7 mouse cellular contexts compared by ENCODE assay signal in genomic region chr8:123858574-123858940, GRCm38 (mm10). TPM values are rescaled to one million over a fixed set of nuclear protein-coding genes. Genes with fewer than 3 reads are reported as not detected.
DNase-seq lines count a peak whose midpoint lies in the region; ATAC-seq and TF ChIP-seq lines count a peak whose summit lies in the region.

No protein-coding gene starts in this region.

- no peak for TF ChIP-seq CTCF in C2C12 (IDR thresholded peaks at IDR 0.05; ENCODE audit: control insufficient read depth, insufficient read depth, insufficient read length)
- TF ChIP-seq CTCF in E14TG2a.4 (conservative IDR thresholded peaks at IDR 0.05; ENCODE audit: low read length) = no peak
- TF ChIP-seq CTCF in embryonic fibroblast, embryonic 13.5 days (IDR thresholded peaks at IDR 0.05; ENCODE audit: borderline replicate concordance, insufficient read depth, low read length) = no peak

- peaks cover 11% of the 10 kb centered on the region for H3K79me2 ChIP-seq in C2C12 (ENCODE audit: control insufficient read depth, insufficient read depth)

- H3K27me3 ChIP-seq in C2C12 (ENCODE audit: control insufficient read depth, insufficient read depth, insufficient read length) (no peaks in the 10 kb centered on the region), E14TG2a.4 (ENCODE audit: insufficient read depth, low read length) (peaks cover 33% of the 10 kb centered on the region)
- peaks cover 9% of the 10 kb centered on the region; the same call in 1 of the 2 replicates for H3K27me3 ChIP-seq in intestine, embryonic 16.5 days (replicated peaks; ENCODE audit: control insufficient read depth, insufficient read depth, low read length)
- H3K27me3 ChIP-seq in megakaryocyte, embryonic 14.5 days (replicated peaks) = peaks cover 30% of the 10 kb centered on the region

- peak overlapping the region; percentile 86 for H3K9ac ChIP-seq in intestine, embryonic 16.5 days (ENCODE audit: low read depth, low read length)

- H3K9me3 ChIP-seq in E14TG2a.4 (ENCODE audit: low read length) = 0 out of 2 replicates have a peak, but pooled peaks cover 3% of the 10 kb centered on the region
- H3K9me3 ChIP-seq in intestine, embryonic 16.5 days (ENCODE audit: control insufficient read depth, low read length) = no peaks in the 10 kb centered on the region
- H3K9me3 ChIP-seq in megakaryocyte, embryonic 14.5 days = peaks cover 14% of the 10 kb centered on the region

- H3ac ChIP-seq in C2C12 (ENCODE audit: control insufficient read depth, insufficient read length, low read depth) = peak overlapping the region; percentile 78

- H3K4me3 ChIP-seq in C2C12 (ENCODE audit: insufficient read depth, poor library complexity, severe bottlenecking) (peak overlapping the region; percentile 72), E14TG2a.4 (replicated peaks; ENCODE audit: low read length) (peak overlapping the region; percentile 98)
- H3K4me3 ChIP-seq in embryonic fibroblast, embryonic 13.5 days (ENCODE audit: insufficient read depth, low read length) = peak overlapping the region; percentile 72
- peak overlapping the region; percentile 96 for H3K4me3 ChIP-seq in intestine, embryonic 16.5 days (ENCODE audit: low read length)
- peak overlapping the region; percentile 92 for H3K4me3 ChIP-seq in megakaryocyte, embryonic 14.5 days (replicated peaks)

- WGBS in intestine, embryonic 16.5 days = under 1% methylated on average over 17 of the region's 17 CpGs

- TF ChIP-seq POLR2A in embryonic fibroblast, embryonic 13.5 days (IDR thresholded peaks at IDR 0.05; ENCODE audit: low read depth, low read length) = no peak

- H3K36me3 ChIP-seq in C2C12 (ENCODE audit: control insufficient read depth, insufficient read depth) = no peaks in the 10 kb centered on the region
- no peaks in the 10 kb centered on the region for H3K36me3 ChIP-seq in E14TG2a.4 (ENCODE audit: insufficient read depth, low read length)
- H3K36me3 ChIP-seq in intestine, embryonic 16.5 days (ENCODE audit: control insufficient read depth, insufficient read depth, low read length) = no peaks in the 10 kb centered on the region
- no peaks in the 10 kb centered on the region for H3K36me3 ChIP-seq in megakaryocyte, embryonic 14.5 days (replicated peaks; ENCODE audit: low read length)

- peaks cover 3% of the 10 kb centered on the region for H3K79me3 ChIP-seq in C2C12 (ENCODE audit: low read depth)

- no peak for DNase-seq in adrenal gland, postnatal 10 days
- no peak for DNase-seq in layer of hippocampus, adult 8-10 months (ENCODE audit: low spot score in 2 of 2)

- peaks cover 33% of the 10 kb centered on the region for H3K4me1 ChIP-seq in E14TG2a.4 (replicated peaks; ENCODE audit: low read depth, low read length)
- H3K4me1 ChIP-seq in embryonic fibroblast, embryonic 13.5 days (ENCODE audit: control insufficient read depth, insufficient read depth, low read length) = no peaks in the 10 kb centered on the region
- H3K4me1 ChIP-seq in intestine, embryonic 16.5 days (ENCODE audit: control insufficient read depth, insufficient read depth, low read length) = peaks cover 10% of the 10 kb centered on the region
- peaks cover 44% of the 10 kb centered on the region for H3K4me1 ChIP-seq in megakaryocyte, embryonic 14.5 days

- peak overlapping the region; percentile 98 for H3K4me2 ChIP-seq in intestine, embryonic 16.5 days (ENCODE audit: low read depth, low read length)

- no peak overlapping the region for H3K27ac ChIP-seq in embryonic fibroblast, embryonic 13.5 days (ENCODE audit: insufficient read depth, low read length)
- H3K27ac ChIP-seq in intestine, embryonic 16.5 days (ENCODE audit: low read length) = peak overlapping the region; percentile 69; the same call in 1 of the 2 replicates

- ATAC-seq in intestine, embryonic 16.5 days = no peak; the same call in 1 of the 2 replicates

TF ChIP-seq in C2C12, 6 proteins besides CTCF, POLR2A, EP300 and RAD21:
- TF ChIP-seq MYOG (IDR thresholded peaks at IDR 0.05; ENCODE audit: control insufficient read depth, extremely low read depth, insufficient read length) (no peak), CEBPB (IDR thresholded peaks at IDR 0.05; ENCODE audit: low read depth) (no peak), USF1 (IDR thresholded peaks at IDR 0.05; ENCODE audit: low read depth) (no peak), MYOD1 (IDR thresholded peaks at IDR 0.05; ENCODE audit: control insufficient read depth, insufficient read length, low read depth) (no peak), MAX (IDR thresholded peaks at IDR 0.05) (no peak), FOSL1 (IDR thresholded peaks at IDR 0.05; ENCODE audit: insufficient read depth, low read length, poor library complexity, severe bottlenecking) (no peak)

RNA-seq across cellular contexts. Expression of gene Ccsap, which starts 1.5 kb away (rescaled TPM):
- 3.3 TPM for polyA plus RNA-seq in C2C12 (2012; fragmentation: generic; extraction: Trizol)
- polyA plus RNA-seq in embryonic fibroblast, embryonic 13.5 days (2011; ENCODE audit: insufficient read length, low read depth, missing spikeins) = 2.9 and 4.4 TPM in 2 replicates
- 2.3 and 2.7 TPM in 2 replicates for polyA plus RNA-seq in intestine, embryonic 16.5 days (2015; fragmentation: Nextera tagmentation; extraction: Ambion mirVana)
- 1.5 TPM in 1 of 2 replicates, not detected in the other for polyA plus RNA-seq in megakaryocyte, embryonic 14.5 days (2012; ENCODE audit: insufficient read depth, low replicate concordance)
- 1 to 10 TPM; 3.5 to 4.8 TPM for total RNA-seq in adrenal gland, postnatal 10 days (2021)
- 10 to 100 TPM; 52.3 to 55.6 (median 53.4) TPM for total RNA-seq in layer of hippocampus, adult 8-10 months (2022)

RNA-seq across cellular contexts. Expression of gene Acta1, which starts 36.0 kb away (rescaled TPM):
- 23.4 TPM for polyA plus RNA-seq in C2C12 (2012; fragmentation: generic; extraction: Trizol)
- polyA plus RNA-seq in embryonic fibroblast, embryonic 13.5 days (2011; ENCODE audit: insufficient read length, low read depth, missing spikeins) = 25.9 and 159 TPM in 2 replicates
- polyA plus RNA-seq in intestine, embryonic 16.5 days (2015; fragmentation: Nextera tagmentation; extraction: Ambion mirVana) = 11.1 and 14.3 TPM in 2 replicates
- 0.45 TPM in 1 of 2 replicates, not detected in the other for polyA plus RNA-seq in megakaryocyte, embryonic 14.5 days (2012; ENCODE audit: insufficient read depth, low replicate concordance)
- total RNA-seq in adrenal gland, postnatal 10 days (2021) = 1,000 to 10,000 TPM in 1 of 2 experiments, 100 to 1,000 TPM in 1; 919 to 3,617 TPM
- total RNA-seq in layer of hippocampus, adult 8-10 months (2022) = 1 to 10 TPM; 5.7 to 9.3 (median 7.2) TPM

RNA-seq across cellular contexts. Expression of gene Rab4a, which starts 52.8 kb away (rescaled TPM):
- polyA plus RNA-seq in C2C12 (2012; fragmentation: generic; extraction: Trizol) = 19.7 TPM
- 22.0 and 26.1 TPM in 2 replicates for polyA plus RNA-seq in embryonic fibroblast, embryonic 13.5 days (2011; ENCODE audit: insufficient read length, low read depth, missing spikeins)
- 66.9 and 71.9 TPM in 2 replicates for polyA plus RNA-seq in intestine, embryonic 16.5 days (2015; fragmentation: Nextera tagmentation; extraction: Ambion mirVana)
- 6.3 TPM in 1 of 2 replicates, not detected in the other for polyA plus RNA-seq in megakaryocyte, embryonic 14.5 days (2012; ENCODE audit: insufficient read depth, low replicate concordance)
- total RNA-seq in adrenal gland, postnatal 10 days (2021) = 10 to 100 TPM; 19.6 to 21.3 TPM
- total RNA-seq in layer of hippocampus, adult 8-10 months (2022) = 10 to 100 TPM; 42.9 to 44.6 (median 43.4) TPM
